Mouse (Mus musculus): ENCODE measurements around the gene Srsf12. TPM values are rescaled to one million over a fixed set of nuclear protein-coding genes. Genes with fewer than 3 reads are reported as not detected.

Gene Srsf12
- polyA plus RNA-seq, 1 experiment from 2014 or later, result 3.3 TPM

DNA sequence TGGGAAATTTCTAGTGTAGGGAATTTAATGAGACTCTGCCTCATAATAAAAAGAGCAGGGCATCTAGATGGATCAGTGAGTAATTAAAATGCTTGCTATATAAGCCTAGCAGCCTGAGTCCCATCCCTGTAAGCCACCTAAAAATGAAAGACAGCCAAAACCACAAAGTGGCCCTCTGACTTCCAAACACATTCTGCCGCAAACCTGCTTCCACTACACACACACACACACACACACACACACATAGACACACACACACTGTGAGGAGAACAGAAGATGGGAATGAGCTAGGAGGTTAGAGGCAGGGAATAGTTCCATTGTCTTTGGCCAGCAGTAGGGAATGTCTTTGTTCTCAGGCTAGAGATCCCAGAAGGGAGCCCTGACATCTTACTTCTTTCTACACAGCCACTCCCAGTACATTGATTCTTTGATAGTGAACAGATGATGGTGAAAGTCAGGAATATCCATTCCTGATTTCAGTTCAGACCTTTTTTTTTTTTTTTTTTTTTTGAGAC is 41.0 kb downstream of the Srsf12 start:
- no peaks in the 10 kb centered on the region for H3K9me3 ChIP-seq (replicated peaks)
- WGBS, result 85% methylated on average over 1 of the region's 1 CpGs
- ATAC-seq (ENCODE audit: insufficient number of reproducible peaks, low FRiP score), result no peak
- H3K9ac ChIP-seq, result no peak overlapping the region
- peaks cover 12% of the 10 kb centered on the region for H3K4me1 ChIP-seq (replicated peaks)
- no peak overlapping the region for H3K4me3 ChIP-seq
- H3K4me2 ChIP-seq, result no peak overlapping the region
- peaks cover 14% of the 10 kb centered on the region for H3K36me3 ChIP-seq
- no peak overlapping the region for H3K27ac ChIP-seq (ENCODE audit: poor library complexity, severe bottlenecking)
- no peaks in the 10 kb centered on the region for H3K27me3 ChIP-seq (replicated peaks)

DNA sequence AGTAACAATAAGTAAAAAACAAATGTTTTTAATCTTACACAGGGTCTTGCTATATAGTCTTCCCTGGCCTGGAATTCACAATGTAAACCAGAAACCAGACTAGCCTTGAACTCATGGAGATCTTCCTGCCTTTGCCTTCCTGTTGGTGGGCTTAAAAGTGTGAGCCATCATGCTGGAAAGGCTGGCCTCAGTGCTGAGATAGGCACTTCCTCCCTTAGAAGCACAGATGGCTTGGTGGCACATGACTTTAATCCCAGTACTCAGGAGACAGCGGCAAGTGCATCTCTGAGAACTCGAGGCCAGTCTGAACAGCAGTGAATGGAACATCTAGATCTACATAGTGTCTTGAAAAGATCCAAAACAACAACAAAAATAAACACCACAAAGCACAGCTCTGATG is 42.1 kb downstream of the Srsf12 start:
- H3K4me1 ChIP-seq (replicated peaks), result peaks cover 9% of the 10 kb centered on the region
- H3K36me3 ChIP-seq, result peaks cover 4% of the 10 kb centered on the region
- H3K9me3 ChIP-seq (replicated peaks), result no peaks in the 10 kb centered on the region
- 87% methylated on average over 2 of the region's 2 CpGs for WGBS
- no peak overlapping the region for H3K27ac ChIP-seq (ENCODE audit: poor library complexity, severe bottlenecking)
- H3K4me2 ChIP-seq, result no peak overlapping the region
- no peaks in the 10 kb centered on the region for H3K27me3 ChIP-seq (replicated peaks)
- no peak overlapping the region for H3K9ac ChIP-seq
- H3K4me3 ChIP-seq, result no peak overlapping the region
- ATAC-seq (ENCODE audit: insufficient number of reproducible peaks, low FRiP score), result no peak

DNA sequence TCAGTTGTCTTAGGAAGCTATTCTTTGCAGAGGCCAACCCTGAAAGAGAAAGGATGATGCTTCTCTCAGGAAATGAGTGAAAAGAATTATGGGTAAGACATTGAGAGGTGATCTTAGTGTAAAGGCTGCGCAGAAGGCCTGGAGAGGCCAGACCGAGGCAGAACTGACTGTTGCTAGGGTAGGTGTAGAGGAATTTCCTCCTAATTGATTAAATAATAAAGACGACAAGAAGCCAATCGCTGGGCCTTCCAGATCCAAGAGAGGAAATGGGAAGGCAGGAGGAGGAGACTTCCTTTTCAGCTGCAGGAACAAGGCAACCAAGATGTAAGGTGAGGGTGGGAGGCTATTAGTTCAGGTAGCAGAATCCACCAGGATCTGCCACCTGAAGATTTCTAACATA is 45.9 kb downstream of the Srsf12 start:
- H3K9me3 ChIP-seq (replicated peaks), result no peaks in the 10 kb centered on the region
- H3K27ac ChIP-seq (ENCODE audit: poor library complexity, severe bottlenecking), result no peak overlapping the region
- no peak overlapping the region for H3K4me3 ChIP-seq
- ATAC-seq (ENCODE audit: insufficient number of reproducible peaks, low FRiP score), result no peak
- H3K9ac ChIP-seq, result no peak overlapping the region
- no peaks in the 10 kb centered on the region for H3K4me1 ChIP-seq (replicated peaks)
- WGBS, result 75% methylated on average over 4 of the region's 4 CpGs
- no peak overlapping the region for H3K4me2 ChIP-seq
- H3K36me3 ChIP-seq, result no peaks in the 10 kb centered on the region
- no peaks in the 10 kb centered on the region for H3K27me3 ChIP-seq (replicated peaks)

- H3K4me1 ChIP-seq (replicated peaks), result peaks cover 15% of the 10 kb centered on the region
- no peak overlapping the region for H3K4me2 ChIP-seq
- H3K27ac ChIP-seq (ENCODE audit: poor library complexity, severe bottlenecking), result no peak overlapping the region
- ATAC-seq (ENCODE audit: insufficient number of reproducible peaks, low FRiP score), result no peak
- WGBS, result 63% methylated on average over 11 of the region's 11 CpGs
- no peak overlapping the region for H3K4me3 ChIP-seq
- H3K9ac ChIP-seq, result no peak overlapping the region
- H3K9me3 ChIP-seq (replicated peaks), result no peaks in the 10 kb centered on the region
- H3K27me3 ChIP-seq (replicated peaks), result no peaks in the 10 kb centered on the region
- H3K36me3 ChIP-seq, result no peaks in the 10 kb centered on the region
Observed at GRCm38 (mm10) chr4:33257263-33257964, 48.6 kb downstream of the Srsf12 start.

- H3K4me2 ChIP-seq, result no peak overlapping the region
- peaks cover 15% of the 10 kb centered on the region for H3K4me1 ChIP-seq (replicated peaks)
- no peaks in the 10 kb centered on the region for H3K27me3 ChIP-seq (replicated peaks)
- no peak overlapping the region for H3K27ac ChIP-seq (ENCODE audit: poor library complexity, severe bottlenecking)
- no peak overlapping the region for H3K4me3 ChIP-seq
- no peak overlapping the region for H3K9ac ChIP-seq
- no peaks in the 10 kb centered on the region for H3K36me3 ChIP-seq
- ATAC-seq (ENCODE audit: insufficient number of reproducible peaks, low FRiP score), result no peak
- no peaks in the 10 kb centered on the region for H3K9me3 ChIP-seq (replicated peaks)
Observed at GRCm38 (mm10) chr4:33260311-33260710, 51.5 kb downstream of the Srsf12 start.

DNA sequence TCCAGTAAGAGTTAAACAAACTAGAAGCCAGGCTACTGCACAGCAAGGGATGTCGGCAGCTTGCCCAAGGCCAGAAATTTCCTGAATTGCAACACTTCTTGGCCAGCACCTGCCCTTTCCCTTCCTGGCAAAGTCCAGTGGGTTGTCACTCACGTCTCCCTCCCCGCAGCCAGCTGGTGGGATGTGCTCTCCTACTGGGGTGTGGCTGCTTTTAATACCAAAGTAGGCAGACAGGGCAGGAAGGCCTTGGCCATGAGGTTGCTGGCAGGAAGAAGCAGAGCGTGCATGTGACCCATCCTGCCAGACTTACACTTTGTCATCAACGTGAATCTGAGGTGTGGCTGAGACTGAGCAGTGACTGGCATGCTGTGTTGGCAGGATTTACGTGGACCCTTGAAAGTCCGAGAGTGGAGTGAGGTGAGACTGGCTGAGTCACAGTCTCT is 52.5 kb downstream of the Srsf12 start:
- Histone ChIP-seq H3K27ac (ENCODE audit: poor library complexity, severe bottlenecking) (peak overlapping the region; percentile 81), H3K9me3 (replicated peaks) (no peaks in the 10 kb centered on the region), H3K4me3 (no peak overlapping the region), H3K9ac (no peak overlapping the region), H3K4me1 (replicated peaks) (peaks cover 15% of the 10 kb centered on the region), H3K36me3 (no peaks in the 10 kb centered on the region), H3K4me2 (peak overlapping the region; percentile 31), H3K27me3 (replicated peaks) (no peaks in the 10 kb centered on the region)
- ATAC-seq (ENCODE audit: insufficient number of reproducible peaks, low FRiP score), result peak; percentile 84
- 16% methylated on average over 7 of the region's 7 CpGs for WGBS

GRCm38 (mm10) chr4:33262897-33263296 is 54.1 kb downstream of the Srsf12 start:
- Histone ChIP-seq H3K27me3 (replicated peaks) (no peaks in the 10 kb centered on the region), H3K4me1 (replicated peaks) (peaks cover 15% of the 10 kb centered on the region), H3K36me3 (no peaks in the 10 kb centered on the region), H3K9me3 (replicated peaks) (no peaks in the 10 kb centered on the region), H3K9ac (no peak overlapping the region), H3K4me3 (no peak overlapping the region), H3K4me2 (no peak overlapping the region), H3K27ac (ENCODE audit: poor library complexity, severe bottlenecking) (no peak overlapping the region)
- 83% methylated on average over 1 of the region's 1 CpGs for WGBS
- no peak for ATAC-seq (ENCODE audit: insufficient number of reproducible peaks, low FRiP score)

GRCm38 (mm10) chr4:33264979-33265726 is 56.4 kb downstream of the Srsf12 start:
- WGBS, result 72% methylated on average over 11 of the region's 11 CpGs
- Histone ChIP-seq H3K9me3 (replicated peaks) (no peaks in the 10 kb centered on the region), H3K9ac (no peak overlapping the region), H3K27me3 (replicated peaks) (no peaks in the 10 kb centered on the region), H3K36me3 (no peaks in the 10 kb centered on the region), H3K4me2 (no peak overlapping the region), H3K4me1 (replicated peaks) (peaks cover 15% of the 10 kb centered on the region), H3K4me3 (no peak overlapping the region), H3K27ac (ENCODE audit: poor library complexity, severe bottlenecking) (no peak overlapping the region)
- ATAC-seq (ENCODE audit: insufficient number of reproducible peaks, low FRiP score), result no peak

DNA sequence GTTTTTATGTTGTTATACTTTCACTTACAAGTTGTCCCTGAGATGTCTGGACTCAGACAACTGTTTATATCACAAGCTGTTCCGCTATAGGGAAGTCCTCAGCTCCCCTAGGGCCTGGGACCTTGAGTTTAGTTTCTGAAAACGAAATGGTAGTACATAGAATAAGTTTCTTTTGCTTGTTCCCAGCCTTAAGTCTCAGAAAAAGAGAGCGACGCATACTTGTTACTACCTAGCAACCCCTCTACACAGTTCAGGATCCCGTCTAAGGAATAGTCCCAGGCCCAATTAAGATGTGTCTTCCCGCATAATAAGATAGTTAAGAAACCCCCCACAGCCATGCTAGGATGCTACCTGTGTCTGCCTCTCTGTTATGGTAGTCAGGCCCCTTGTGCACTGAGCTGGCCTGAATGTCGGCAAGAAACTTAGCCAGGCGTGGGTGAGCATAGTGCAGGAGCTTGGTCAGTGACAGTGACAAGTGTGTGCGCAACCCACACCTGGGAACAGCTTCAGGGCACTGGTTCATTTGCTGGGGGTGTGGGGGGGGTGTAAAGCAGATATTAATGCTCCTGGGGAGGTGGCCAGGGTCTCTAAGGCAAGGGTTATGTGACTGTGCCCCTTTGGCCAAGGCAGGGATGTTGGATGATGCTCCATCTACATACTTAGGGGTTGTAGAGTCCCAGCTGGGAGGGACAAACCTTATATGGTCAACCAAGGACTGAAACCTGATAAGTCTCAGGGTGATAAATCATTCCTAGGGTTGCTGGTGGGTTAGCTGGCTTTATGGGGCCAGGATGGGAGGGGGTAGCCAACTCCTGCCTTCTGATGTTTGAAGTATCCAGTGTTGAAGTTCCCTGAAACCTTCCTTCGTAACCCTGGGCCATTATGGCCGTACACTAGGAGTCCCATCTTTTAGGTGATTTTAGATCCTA is 61.9 kb downstream of the Srsf12 start:
- no peak overlapping the region for H3K4me3 ChIP-seq
- H3K4me2 ChIP-seq, result no peak overlapping the region
- H3K4me1 ChIP-seq (replicated peaks), result no peaks in the 10 kb centered on the region
- H3K27ac ChIP-seq (ENCODE audit: poor library complexity, severe bottlenecking), result no peak overlapping the region
- ATAC-seq (ENCODE audit: insufficient number of reproducible peaks, low FRiP score), result no peak
- no peaks in the 10 kb centered on the region for H3K27me3 ChIP-seq (replicated peaks)
- H3K9ac ChIP-seq, result no peak overlapping the region
- H3K9me3 ChIP-seq (replicated peaks), result no peaks in the 10 kb centered on the region
- no peaks in the 10 kb centered on the region for H3K36me3 ChIP-seq
- WGBS, result 78% methylated on average over 11 of the region's 11 CpGs

DNA sequence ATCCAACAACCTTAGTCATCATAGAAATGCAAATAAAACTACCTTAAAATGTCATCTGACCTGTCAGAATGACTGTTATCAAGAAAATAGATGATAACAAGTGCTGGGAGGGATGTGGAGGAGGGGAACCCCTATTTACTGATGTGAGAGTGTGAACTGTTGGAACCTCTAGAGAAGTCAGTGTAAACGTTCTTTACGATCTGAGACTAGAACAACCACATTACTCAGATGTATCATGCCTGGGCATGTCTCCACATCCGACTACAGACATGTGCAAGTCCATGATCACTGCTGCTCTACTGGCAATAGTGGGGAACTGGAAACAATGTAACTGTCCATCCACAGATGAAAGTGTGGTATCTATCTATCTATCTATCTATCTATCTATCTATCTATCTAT is 64.6 kb downstream of the Srsf12 start:
- Histone ChIP-seq H3K27ac (ENCODE audit: poor library complexity, severe bottlenecking) (no peak overlapping the region), H3K27me3 (replicated peaks) (no peaks in the 10 kb centered on the region), H3K9ac (no peak overlapping the region), H3K36me3 (no peaks in the 10 kb centered on the region), H3K4me2 (no peak overlapping the region), H3K9me3 (replicated peaks) (no peaks in the 10 kb centered on the region), H3K4me3 (no peak overlapping the region), H3K4me1 (replicated peaks) (no peaks in the 10 kb centered on the region)
- 67% methylated on average over 3 of the region's 3 CpGs for WGBS
- ATAC-seq (ENCODE audit: insufficient number of reproducible peaks, low FRiP score), result no peak
